Mouse (Mus musculus): ENCODE data around the gene Nr4a2.
A peak's percentile ranks its signal among the peaks of the same experiment; 100 is the strongest.

Nr4a2 gene

GRCm38 (mm10) chr2:57123991-57124840 lies at the start of gene Nr4a2:
Gene Nr4a2 (minus strand): TSS chr2:57124003.
- DNase-seq (ENCODE audit: low read depth, low spot score) = peak; percentile 57

GRCm38 (mm10) chr2:57165416-57165815 lies 41.6 kb upstream of the Nr4a2 start:
- no peak for DNase-seq (ENCODE audit: low read depth, low spot score)

GRCm38 (mm10) chr2:57156814-57157213 lies 33.0 kb upstream of the Nr4a2 start:
- DNase-seq (ENCODE audit: low read depth, low spot score) = no peak

GRCm38 (mm10) chr2:57149796-57150195 lies 26.0 kb upstream of the Nr4a2 start:
- no peak for DNase-seq (ENCODE audit: low read depth, low spot score)

GRCm38 (mm10) chr2:57148231-57148630 lies 24.4 kb upstream of the Nr4a2 start:
- no peak for DNase-seq (ENCODE audit: low read depth, low spot score)

GRCm38 (mm10) chr2:57145646-57146421 lies 22.0 kb upstream of the Nr4a2 start:
- no peak for DNase-seq (ENCODE audit: low read depth, low spot score)

- no peak for DNase-seq (ENCODE audit: low read depth, low spot score)
Measured at GRCm38 (mm10) chr2:57138594-57138993, 14.8 kb upstream of the Nr4a2 start.

- no peak for DNase-seq (ENCODE audit: low read depth, low spot score)
Measured at GRCm38 (mm10) chr2:57127461-57127860, 3.7 kb upstream of the Nr4a2 start.

GRCm38 (mm10) chr2:57125891-57126290 lies 2.1 kb upstream of the Nr4a2 start:
- DNase-seq (ENCODE audit: low read depth, low spot score) = no peak

- DNase-seq (ENCODE audit: low read depth, low spot score) = peak; percentile 29
Measured at GRCm38 (mm10) chr2:57122986-57123980, 520 bp downstream of the Nr4a2 start.

GRCm38 (mm10) chr2:57121110-57121509 lies 2.7 kb downstream of the Nr4a2 start:
- DNase-seq (ENCODE audit: low read depth, low spot score) = no peak

- DNase-seq (ENCODE audit: low read depth, low spot score) = peak; percentile 81
Measured at GRCm38 (mm10) chr2:57117201-57117951, 6.4 kb downstream of the Nr4a2 start.

- DNase-seq (ENCODE audit: low read depth, low spot score) = peak; percentile 73
Measured at GRCm38 (mm10) chr2:57116366-57117200, 7.2 kb downstream of the Nr4a2 start.

GRCm38 (mm10) chr2:57115864-57116365 lies 7.9 kb downstream of the Nr4a2 start:
- peak; percentile 66 for DNase-seq (ENCODE audit: low read depth, low spot score)

GRCm38 (mm10) chr2:57115181-57115863 lies 8.5 kb downstream of the Nr4a2 start:
- peak; percentile 61 for DNase-seq (ENCODE audit: low read depth, low spot score)

- peak; percentile 75 for DNase-seq (ENCODE audit: low read depth, low spot score)
Measured at GRCm38 (mm10) chr2:57114211-57115151, 9.3 kb downstream of the Nr4a2 start.

- no peak for DNase-seq (ENCODE audit: low read depth, low spot score)
Measured at GRCm38 (mm10) chr2:57113431-57113830, 10.4 kb downstream of the Nr4a2 start.

GRCm38 (mm10) chr2:57112949-57113348 lies 10.9 kb downstream of the Nr4a2 start:
- DNase-seq (ENCODE audit: low read depth, low spot score) = no peak

All from A20 (cell line).